Mouse (Mus musculus) forebrain, embryonic 12.5 days (tissue): ENCODE results near the gene Nfil3. TPM values are rescaled to one million over a fixed set of nuclear protein-coding genes. Genes with fewer than 3 reads are reported as not detected.

Source experiments
- ATAC-seq: fragments of 200-750 bp; cut with Nextera tagmentation; 2 replicates; pipeline ENCODE4 v1.8.0; 2017; ENCODE audit warnings: moderate TSS enrichment; ENCODE audit not compliant: low FRiP score
- H3K27ac ChIP-seq: fragments of 300-500 bp; sonication (generic); 2 replicates; pipeline ENCODE4 v1.5.1; 2016; ENCODE audit warnings: mild to moderate bottlenecking
- H3K27me3 ChIP-seq: fragments of 300-500 bp; sonication (generic); 2 replicates; pipeline ENCODE4 v1.6.1; 2016; ENCODE audit warnings: mild to moderate bottlenecking
- H3K36me3 ChIP-seq: fragments of 300-500 bp; sonication (generic); replicated peaks from 2 replicates; pipeline ENCODE4 v1.6.1; 2016; ENCODE audit warnings: mild to moderate bottlenecking
- H3K4me1 ChIP-seq: fragments of 300-500 bp; sonication (generic); 2 replicates; pipeline ENCODE4 v1.6.1; 2016
- H3K4me2 ChIP-seq: fragments of 300-500 bp; sonication (generic); 2 replicates; pipeline ENCODE4 v1.6.1; 2016; ENCODE audit warnings: mild to moderate bottlenecking, moderate library complexity
- H3K4me3 ChIP-seq: fragments of 300-500 bp; sonication (generic); replicated peaks from 2 replicates; pipeline ENCODE4 v1.5.1; 2016; ENCODE audit warnings: mild to moderate bottlenecking
- H3K9ac ChIP-seq: fragments of 300-500 bp; sonication (generic); 2 replicates; pipeline ENCODE4 v1.6.1; 2016; ENCODE audit warnings: mild to moderate bottlenecking
- H3K9me3 ChIP-seq: fragments of 300-500 bp; sonication (generic); 2 replicates; pipeline ENCODE4 v1.6.1; 2016
- WGBS: fragments of 180-500 bp; shearing (Covaris S2); methylation state at CpG from one replicate; pipeline ENCODE4 v1.1.7; 2016; 5-methylcytosine and 5-hydroxymethylcytosine counted together
- polyA plus RNA-seq: library from polyadenylated mRNA; unstranded; fragments of >200 nt; fragmentation: Nextera tagmentation; extraction: Ambion mirVana; gene quantifications from 2 replicates; pipeline ENCODE4 v1.2.1, GENCODE M21; 2016

The Nfil3 gene
- polyA plus RNA-seq, 1 experiment from 2014 or later: 28.8 TPM

- Histone ChIP-seq H3K27me3 (no peaks in the 10 kb centered on the region), H3K4me2 (no peak overlapping the region), H3K9ac (no peak overlapping the region), H3K36me3 (no peaks in the 10 kb centered on the region), H3K9me3 (no peaks in the 10 kb centered on the region), H3K4me3 (no peak overlapping the region), H3K4me1 (peaks cover 1% of the 10 kb centered on the region; the same call in 1 of the 2 replicates), H3K27ac (no peak overlapping the region)
- WGBS: 88% methylated on average over 8 of the region's 8 CpGs
- ATAC-seq: no peak
Measured at GRCm38 (mm10) chr13:52921966-52922365, 58.9 kb downstream of the Nfil3 start.

GRCm38 (mm10) chr13:52921065-52921825 is 59.6 kb downstream of the Nfil3 start:
- Histone ChIP-seq H3K4me2 (no peak overlapping the region), H3K4me1 (peaks cover 4% of the 10 kb centered on the region; the same call in 1 of the 2 replicates), H3K27me3 (no peaks in the 10 kb centered on the region), H3K36me3 (no peaks in the 10 kb centered on the region), H3K27ac (no peak overlapping the region), H3K9me3 (no peaks in the 10 kb centered on the region), H3K9ac (no peak overlapping the region), H3K4me3 (no peak overlapping the region)
- WGBS: 83% methylated on average over 7 of the region's 7 CpGs
- ATAC-seq: no peak

DNA sequence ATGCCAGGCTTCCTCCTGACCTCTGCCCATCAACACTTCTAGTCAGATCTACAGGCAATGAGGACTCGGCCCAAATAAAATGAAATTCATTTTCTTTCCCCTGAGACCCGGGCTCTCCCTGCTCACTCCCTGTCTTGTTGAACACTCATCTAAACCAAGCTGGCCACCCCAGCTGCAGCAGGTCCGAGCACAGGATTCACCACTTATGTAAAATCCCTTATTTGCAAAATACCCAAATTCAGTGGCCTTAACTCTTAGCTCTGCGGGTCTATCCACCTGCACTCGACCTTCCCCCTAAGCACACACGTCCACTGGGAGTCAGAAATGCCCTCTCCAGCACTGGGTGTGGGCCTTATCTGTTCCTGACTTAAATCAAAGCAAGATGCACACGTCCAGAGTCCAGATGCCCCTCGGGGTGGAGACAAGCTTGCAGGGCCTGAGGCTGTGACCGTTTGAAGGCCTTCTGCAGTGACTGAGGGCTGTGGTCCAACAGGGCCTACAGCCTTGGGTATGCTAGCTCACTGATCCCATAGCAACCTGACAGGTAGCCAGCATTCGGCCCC is 61.0 kb downstream of the Nfil3 start:
- Histone ChIP-seq H3K9me3 (no peaks in the 10 kb centered on the region), H3K9ac (no peak overlapping the region), H3K27me3 (no peaks in the 10 kb centered on the region), H3K36me3 (no peaks in the 10 kb centered on the region), H3K4me3 (no peak overlapping the region), H3K4me2 (no peak overlapping the region), H3K4me1 (peaks cover 7% of the 10 kb centered on the region; the same call in 1 of the 2 replicates), H3K27ac (no peak overlapping the region)
- WGBS: 84% methylated on average over 10 of the region's 10 CpGs
- ATAC-seq: no peak

DNA sequence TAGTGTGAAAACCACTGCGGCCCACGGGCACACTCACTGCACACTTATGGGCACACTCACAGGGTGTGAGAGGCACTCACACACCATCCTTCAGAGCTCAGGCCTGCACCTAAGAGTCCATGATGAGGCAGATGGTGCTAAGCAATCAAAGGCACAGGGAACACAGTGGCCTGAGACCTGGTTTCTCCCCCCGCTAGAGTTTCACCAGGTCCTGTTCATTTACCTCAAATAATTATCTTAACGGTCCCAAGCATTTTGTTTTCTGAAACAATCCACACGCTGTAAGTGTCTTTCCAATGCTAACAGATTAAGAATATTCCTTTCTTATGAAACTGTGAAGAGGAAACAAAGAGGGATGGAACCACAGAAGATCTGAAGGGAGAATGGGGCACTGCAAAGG is 62.5 kb downstream of the Nfil3 start:
- peaks cover 12% of the 10 kb centered on the region for H3K4me1 ChIP-seq
- no peak for ATAC-seq
- no peak overlapping the region for H3K9ac ChIP-seq
- H3K9me3 ChIP-seq: no peaks in the 10 kb centered on the region
- H3K4me3 ChIP-seq: no peak overlapping the region
- no peaks in the 10 kb centered on the region for H3K27me3 ChIP-seq
- H3K36me3 ChIP-seq: no peaks in the 10 kb centered on the region
- no peak overlapping the region for H3K4me2 ChIP-seq
- no peak overlapping the region for H3K27ac ChIP-seq
- 90% methylated on average over 5 of the region's 5 CpGs for WGBS

Other genes with a start within 250 kb of the Nfil3 start
- 38.9 and 42.7 TPM in 2 replicates for gene Auh, start 51.4 kb downstream of the Nfil3 start, polyA plus RNA-seq